8 mouse cellular contexts compared by ENCODE assay signal in genomic region chr3:68582103-68582740, GRCm38 (mm10).
DNase-seq lines count a peak whose midpoint lies in the region; ATAC-seq and TF ChIP-seq lines count a peak whose summit lies in the region.

No protein-coding gene starts in this region.

- no peaks in the 10 kb centered on the region for H3K36me3 ChIP-seq in hindbrain, embryonic 16.5 days (ENCODE audit: control insufficient read depth, insufficient read depth, low read length)
- H3K36me3 ChIP-seq in myocyte (ENCODE audit: control insufficient read depth, insufficient read depth): no peaks in the 10 kb centered on the region

- no peak for ATAC-seq in hindbrain, embryonic 16.5 days

- no peak for DNase-seq in lung, adult 2 months
- no peak for DNase-seq in lung, postnatal 10 days
- DNase-seq in cerebellum, postnatal 25 days: peak; percentile 52 to 60
- no peak for DNase-seq in frontal cortex, postnatal 25 days (ENCODE audit: low spot score in 2 of 2)
- DNase-seq in urinary bladder, adult 18-20 months (ENCODE audit: low spot score in 2 of 2): no peak
- no peak for DNase-seq in urinary bladder, postnatal 14 days (ENCODE audit: low spot score)

- H3K79me2 ChIP-seq in myocyte (ENCODE audit: control insufficient read depth, insufficient read depth): peaks cover 30% of the 10 kb centered on the region

- WGBS in lung, adult 2 months: 79% methylated on average over 12 of the region's 12 CpGs
- 70% methylated on average over 12 of the region's 12 CpGs for WGBS in hindbrain, embryonic 16.5 days

- H3K4me2 ChIP-seq in hindbrain, embryonic 16.5 days (ENCODE audit: low read length): peak overlapping the region; percentile 39; the same call in 1 of the 2 replicates
- H3K4me2 ChIP-seq in myocyte (ENCODE audit: low read depth): peak overlapping the region; percentile 85

- TF ChIP-seq POLR2A in lung, adult 2 months (IDR thresholded peaks at IDR 0.05; ENCODE audit: borderline replicate concordance, extremely low read depth, low read depth, low read length): no peak
- TF ChIP-seq POLR2A in myocyte (IDR thresholded peaks at IDR 0.05; ENCODE audit: insufficient read length, low read depth): no peak

- no peak overlapping the region for H3K4me3 ChIP-seq in lung, adult 2 months (replicated peaks; ENCODE audit: extremely low read depth, low read depth, low read length)
- H3K4me3 ChIP-seq in hindbrain, embryonic 16.5 days (ENCODE audit: low read length): no peak overlapping the region
- peak overlapping the region; percentile 27 for H3K4me3 ChIP-seq in myocyte

- H3K27ac ChIP-seq in hindbrain, embryonic 16.5 days (ENCODE audit: low read depth, low read length): peak overlapping the region; percentile 2; the same call in 1 of the 2 replicates

- no peak overlapping the region for H3K9ac ChIP-seq in hindbrain, embryonic 16.5 days (ENCODE audit: low read depth, low read length)

- H3K27me3 ChIP-seq in hindbrain, embryonic 16.5 days (replicated peaks; ENCODE audit: control insufficient read depth, insufficient read depth, low read length): no peaks in the 10 kb centered on the region
- no peaks in the 10 kb centered on the region for H3K27me3 ChIP-seq in myocyte (ENCODE audit: control insufficient read depth, insufficient read depth, insufficient read length)

- TF ChIP-seq CTCF in lung, adult 2 months (IDR thresholded peaks at IDR 0.05; ENCODE audit: insufficient read depth, low read length): peak; percentile 25; the same call in 1 of the 2 replicates

- no peak overlapping the region for H3ac ChIP-seq in myocyte (ENCODE audit: control insufficient read depth, insufficient read length)

- peaks cover 5% of the 10 kb centered on the region; the same call in 1 of the 2 replicates for H3K4me1 ChIP-seq in lung, adult 2 months (ENCODE audit: control insufficient read depth, insufficient read depth, low read length)
- H3K4me1 ChIP-seq in hindbrain, embryonic 16.5 days (ENCODE audit: control insufficient read depth, insufficient read depth, low read depth, low read length): peaks cover 41% of the 10 kb centered on the region

- no peaks in the 10 kb centered on the region for H3K9me3 ChIP-seq in hindbrain, embryonic 16.5 days (ENCODE audit: control insufficient read depth, low read length)

TF ChIP-seq in myocyte, 11 proteins besides CTCF, POLR2A, EP300 and RAD21:
- TF ChIP-seq MAX (IDR thresholded peaks at IDR 0.05; ENCODE audit: low read depth): no peak
- no peak for TF ChIP-seq REST (IDR thresholded peaks at IDR 0.05; ENCODE audit: insufficient read depth, insufficient read length)
- no peak for TF ChIP-seq TCF3 (IDR thresholded peaks at IDR 0.05; ENCODE audit: insufficient read length, low read depth)
- no peak for TF ChIP-seq CEBPB (IDR thresholded peaks at IDR 0.05; ENCODE audit: insufficient read depth, poor library complexity, severe bottlenecking)
- TF ChIP-seq E2F4 (IDR thresholded peaks at IDR 0.05; ENCODE audit: insufficient read depth): no peak

Comparison
In these comparisons a context has a peak if more than half of its experiments do, and no peak if none do; other contexts are left out.
1. DNase-seq: peak in cerebellum, postnatal 25 days (2 of 2); none in lung, adult 2 months (single experiment), lung, postnatal 10 days (single experiment), frontal cortex, postnatal 25 days (0 of 2), urinary bladder, adult 18-20 months (0 of 2) and urinary bladder, postnatal 14 days (single experiment).